Mouse (Mus musculus) Muller cell, postnatal 12 days (primary cell): ENCODE data around the gene H13.
A peak's percentile ranks its signal among the peaks of the same experiment; 100 is the strongest.

ENCODE experiments used
- DNase-seq: peaks from one replicate; pipeline ENCODE4 v3.0.0-alpha.2; 2015; ENCODE audit errors: inconsistent ontology term

The H13 gene

DNA sequence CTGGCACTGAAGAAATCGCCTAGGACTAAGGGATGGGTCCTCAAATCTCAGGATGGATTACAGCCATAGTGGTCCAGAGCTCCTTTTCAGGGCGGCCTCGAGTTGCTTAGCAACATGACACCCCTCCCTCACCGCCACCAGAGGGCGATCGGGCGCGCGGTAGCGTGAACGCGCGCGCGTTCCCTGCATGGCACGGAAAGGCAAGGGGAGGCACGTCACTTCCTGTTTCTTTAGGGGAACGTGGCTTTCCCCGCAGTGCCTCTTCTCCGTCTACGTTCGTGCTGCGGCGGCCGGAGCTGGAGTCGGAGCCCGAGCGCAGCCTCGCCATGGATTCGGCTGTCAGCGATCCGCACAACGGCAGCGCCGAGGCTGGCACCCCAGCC lies at the start of gene H13:
H13 (plus strand) TSS at position 206 of the 383 bp plus-strand sequence.
- DNase-seq = peak; percentile 96

DNA sequence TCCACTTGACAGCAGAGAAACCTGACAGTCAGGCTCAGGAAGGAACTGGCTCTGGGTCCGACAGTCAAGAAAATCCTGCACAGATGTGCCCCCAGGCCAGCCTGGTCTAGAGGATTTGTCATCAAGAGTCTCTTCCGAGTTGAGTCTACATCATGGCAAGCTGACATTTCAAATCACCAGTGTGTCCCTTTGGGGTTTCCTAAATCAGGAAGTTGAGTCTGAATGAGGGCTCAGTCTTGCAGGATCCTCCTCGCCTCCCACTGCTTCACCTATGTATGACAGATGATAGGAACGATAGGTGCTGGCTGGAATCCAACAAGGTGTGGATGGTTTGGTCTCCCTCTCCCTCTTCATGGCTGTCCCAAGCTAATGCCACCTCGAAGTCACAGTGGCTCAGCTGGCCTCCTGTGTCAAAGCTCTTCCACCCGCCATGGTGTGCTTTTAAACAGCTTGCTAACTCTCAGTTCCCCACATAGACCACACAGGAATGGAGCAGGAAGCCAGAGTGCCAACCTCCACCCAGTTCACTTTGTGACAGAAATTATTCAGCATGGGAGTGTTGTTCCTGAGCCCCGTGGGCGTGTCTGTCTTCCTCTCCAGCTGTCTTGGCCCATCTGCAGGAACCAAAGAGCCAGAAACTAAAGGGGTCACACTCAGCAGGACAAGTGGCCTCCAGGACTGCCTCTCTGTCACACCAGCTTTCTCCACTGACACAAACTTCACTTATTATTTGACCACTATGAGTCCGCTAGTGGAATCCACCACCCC lies 48.7 kb upstream of the H13 start:
- no peak for DNase-seq

- DNase-seq = no peak
Measured at GRCm38 (mm10) chr2:152622151-152622550, 47.1 kb upstream of the H13 start.

- no peak for DNase-seq
Measured at GRCm38 (mm10) chr2:152622953-152623352, 46.3 kb upstream of the H13 start, which contains the start of gene Defb25. Gene Defb25 (minus strand): TSS chr2:152623053.

- no peak for DNase-seq
Measured at GRCm38 (mm10) chr2:152624566-152624965, 44.7 kb upstream of the H13 start.

GRCm38 (mm10) chr2:152625256-152625655 lies 44.0 kb upstream of the H13 start:
- no peak for DNase-seq

DNA sequence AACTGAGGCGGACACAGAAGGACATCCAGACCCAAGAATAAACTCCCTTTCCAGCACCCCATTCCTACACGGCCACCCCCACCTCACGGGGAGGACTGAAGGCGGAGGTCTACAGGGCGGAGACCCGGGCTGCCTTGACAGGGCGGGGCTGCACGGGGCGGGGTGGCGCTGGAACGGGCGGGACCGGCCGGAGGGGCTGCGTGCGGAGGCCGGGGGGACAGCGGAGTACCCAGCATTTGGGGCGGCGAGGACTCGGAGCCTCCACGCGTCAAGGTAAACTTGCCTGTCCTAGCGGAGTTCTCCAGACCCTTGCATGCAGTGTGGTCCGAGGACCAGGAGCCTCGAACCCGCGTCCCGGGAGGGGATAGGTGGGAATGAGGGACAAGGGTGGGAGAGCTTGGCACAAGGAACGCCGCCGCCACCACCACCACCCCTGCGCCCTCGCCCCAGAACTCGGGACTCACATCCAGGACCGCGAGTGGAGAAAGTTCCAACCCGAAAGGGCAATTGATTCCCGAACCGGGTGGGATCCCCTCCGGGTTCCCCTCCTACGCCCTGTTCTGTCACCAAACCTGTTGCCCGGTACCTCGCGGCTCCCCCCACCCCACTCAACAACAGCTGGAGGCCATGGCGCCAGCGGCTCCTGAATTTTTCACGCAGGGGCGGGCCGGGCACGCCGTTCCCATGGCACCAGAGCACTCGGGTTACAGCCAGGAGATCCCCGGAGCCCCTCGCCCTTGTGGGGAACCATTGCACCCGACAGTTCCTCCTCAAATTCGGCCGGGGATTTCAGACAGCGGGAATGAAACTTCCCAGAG lies 42.3 kb upstream of the H13 start, which contains the start of gene Rem1:
Rem1 (plus strand) TSS at position 178 of the 818 bp plus-strand sequence.
- DNase-seq = peak; percentile 13

- DNase-seq = no peak
Measured at GRCm38 (mm10) chr2:152628066-152628465, 41.2 kb upstream of the H13 start.

DNA sequence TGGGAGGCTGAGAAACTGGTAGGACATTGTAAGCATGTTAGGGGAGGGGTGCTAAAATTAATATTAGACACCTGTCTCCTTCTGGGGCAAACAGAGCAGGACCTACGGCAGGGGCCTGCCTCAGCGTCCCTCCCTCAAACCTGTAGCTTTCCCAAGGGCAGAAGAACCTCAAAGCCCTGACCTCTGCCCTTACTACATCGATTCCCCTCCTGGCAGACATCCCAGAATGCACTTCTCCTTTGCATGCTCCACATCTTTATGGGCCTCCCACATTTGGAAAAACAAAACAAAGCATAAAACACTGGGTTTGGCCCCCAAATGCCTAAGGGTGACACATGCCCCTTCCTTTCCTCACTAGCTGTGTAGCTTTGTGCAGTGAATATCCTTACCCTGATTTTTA lies 40.0 kb upstream of the H13 start:
- no peak for DNase-seq

GRCm38 (mm10) chr2:152629904-152630303 lies 39.4 kb upstream of the H13 start:
- DNase-seq = no peak

GRCm38 (mm10) chr2:152633334-152633733 lies 35.9 kb upstream of the H13 start:
- DNase-seq = no peak

- no peak for DNase-seq
Measured at GRCm38 (mm10) chr2:152634311-152634710, 35.0 kb upstream of the H13 start.

GRCm38 (mm10) chr2:152636246-152637005 lies 32.8 kb upstream of the H13 start:
- DNase-seq = peak; percentile 22

DNA sequence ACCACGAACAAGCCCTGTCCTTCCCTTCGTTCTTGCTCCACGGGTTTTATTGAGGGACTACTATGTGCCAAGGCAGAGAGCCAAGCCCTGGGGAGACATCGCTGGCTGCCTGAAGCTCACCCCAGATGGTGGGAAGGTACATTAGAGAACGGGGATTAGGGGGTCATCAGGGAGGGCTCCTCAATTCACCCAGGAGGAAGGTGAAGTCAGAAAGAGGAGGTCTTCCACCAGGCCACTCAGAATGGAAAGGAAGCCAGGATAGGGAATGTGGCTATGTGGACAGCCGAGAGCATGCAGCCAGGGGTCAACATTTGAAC lies 32.3 kb upstream of the H13 start:
- DNase-seq = no peak

GRCm38 (mm10) chr2:152637381-152637780 lies 31.9 kb upstream of the H13 start:
- DNase-seq = no peak

- no peak for DNase-seq
Measured at GRCm38 (mm10) chr2:152638865-152639264, 30.4 kb upstream of the H13 start.

- no peak for DNase-seq
Measured at GRCm38 (mm10) chr2:152639406-152640113, 29.7 kb upstream of the H13 start.

DNA sequence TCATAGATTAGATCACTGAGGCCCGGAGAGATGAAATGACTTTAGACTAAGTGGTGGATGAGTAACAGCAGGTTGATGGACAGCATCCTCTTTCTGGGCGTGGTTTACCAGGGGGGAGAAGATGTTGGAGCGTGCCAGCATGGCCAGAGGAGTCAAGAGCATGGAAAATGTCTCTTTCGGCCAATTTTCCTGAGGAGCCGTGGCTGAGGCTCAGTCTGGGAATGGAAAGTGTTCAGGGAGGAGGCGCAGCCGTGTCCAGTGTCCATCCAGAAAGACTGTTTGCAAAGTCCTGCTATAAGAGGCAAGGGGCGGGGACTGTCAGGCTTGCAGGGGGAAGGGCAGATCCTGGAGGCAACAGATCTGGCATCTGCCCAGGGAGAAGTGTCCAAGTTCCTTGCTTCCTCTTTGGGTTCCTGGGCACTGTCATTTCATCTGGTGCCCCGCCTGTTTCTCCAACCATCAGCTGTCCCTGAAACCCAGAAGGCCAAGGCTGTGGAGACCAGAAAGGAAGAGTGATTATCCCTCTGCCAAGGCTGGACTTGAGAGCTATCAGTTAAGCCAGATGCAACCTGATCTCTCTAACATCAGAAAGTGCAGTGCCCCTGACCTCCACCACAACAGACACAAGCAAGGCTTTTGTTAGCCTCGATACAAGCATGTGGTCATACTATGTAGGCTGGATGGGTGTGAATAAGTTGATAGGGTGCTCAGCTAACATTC lies 16.2 kb upstream of the H13 start:
- DNase-seq = no peak

DNA sequence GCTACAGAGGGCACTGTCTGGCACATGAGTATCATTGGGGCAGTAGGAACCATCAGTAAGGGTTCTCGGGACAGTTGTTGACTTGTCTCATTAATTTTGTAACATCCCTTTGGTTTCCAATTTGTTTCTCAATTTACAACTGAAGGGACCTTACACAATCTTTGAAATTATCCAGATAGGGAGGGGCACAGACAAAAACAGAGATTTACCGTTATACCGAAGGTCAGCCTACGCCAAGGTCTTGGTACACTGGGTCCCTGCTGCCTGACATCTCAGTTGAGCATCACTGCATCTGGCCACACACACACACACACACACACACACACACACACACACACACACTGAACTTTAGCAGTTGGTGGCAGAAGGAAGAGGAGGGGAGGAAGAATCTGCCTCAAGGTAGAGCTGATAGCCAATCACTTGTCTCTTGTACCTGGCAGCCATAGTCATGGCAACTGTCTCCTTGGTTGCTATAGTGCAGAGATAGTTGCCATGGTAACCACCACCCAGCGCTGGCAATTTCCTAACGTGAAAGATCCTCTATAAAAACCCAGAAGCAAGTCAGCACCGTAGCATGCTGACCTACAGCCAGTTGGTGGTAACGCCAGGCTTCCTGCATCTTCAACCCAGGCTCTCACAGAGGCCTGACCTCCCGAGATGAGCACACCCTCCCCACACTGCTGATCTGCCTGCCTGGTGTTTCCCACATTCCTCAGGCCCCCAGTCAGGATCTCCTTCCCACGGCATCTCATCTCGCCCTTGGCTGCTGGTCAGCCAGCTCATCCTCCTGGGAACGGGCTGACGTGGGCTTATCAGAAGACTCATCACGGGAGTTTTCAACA lies 15.2 kb upstream of the H13 start:
- DNase-seq = peak; percentile 68

- DNase-seq = peak; percentile 19
Measured at GRCm38 (mm10) chr2:152657398-152657797, 11.9 kb upstream of the H13 start.
